Mouse (Mus musculus) liver, embryonic 12.5 days (tissue): Measurements from ENCODE around the gene Gm13285. TPM values are rescaled to one million over a fixed set of nuclear protein-coding genes. Genes with fewer than 3 reads are reported as not detected.

Source experiments
- ATAC-seq: fragments of 200-750 bp; cut with Nextera tagmentation; 2 replicates; pipeline ENCODE4 v1.8.0; 2017; ENCODE audit warnings: moderate number of reproducible peaks, mild to moderate bottlenecking, moderate library complexity
- H3K27ac ChIP-seq: fragments of 300-500 bp; sonication (generic); 2 replicates; pipeline ENCODE4 v1.5.1; 2016; ENCODE audit warnings: mild to moderate bottlenecking
- H3K27me3 ChIP-seq: fragments of 300-500 bp; sonication (generic); replicated peaks from 2 replicates; pipeline ENCODE4 v1.6.1; 2016; ENCODE audit warnings: mild to moderate bottlenecking, moderate library complexity
- H3K36me3 ChIP-seq: fragments of 300-500 bp; sonication (generic); 2 replicates; pipeline ENCODE4 v1.6.1; 2016; ENCODE audit warnings: mild to moderate bottlenecking, moderate library complexity
- H3K4me1 ChIP-seq: fragments of 300-500 bp; sonication (generic); 2 replicates; pipeline ENCODE4 v1.6.1; 2016
- H3K4me2 ChIP-seq: fragments of 300-500 bp; sonication (generic); 2 replicates; pipeline ENCODE4 v1.6.1; 2016; ENCODE audit warnings: mild to moderate bottlenecking, moderate library complexity
- H3K4me3 ChIP-seq: fragments of 300-500 bp; sonication (generic); 2 replicates; pipeline ENCODE4 v1.5.1; 2016; ENCODE audit warnings: mild to moderate bottlenecking, moderate library complexity
- H3K9ac ChIP-seq: fragments of 300-500 bp; sonication (generic); 2 replicates; pipeline ENCODE4 v1.6.1; 2016; ENCODE audit warnings: mild to moderate bottlenecking, moderate library complexity
- H3K9me3 ChIP-seq: fragments of 300-500 bp; sonication (generic); replicated peaks from 2 replicates; pipeline ENCODE4 v1.6.1; 2016; ENCODE audit warnings: mild to moderate bottlenecking, moderate library complexity
- WGBS: fragments of 180-500 bp; shearing (Covaris S2); methylation state at CpG from one replicate; pipeline ENCODE4 v1.1.7; 2016; ENCODE audit not compliant: insufficient replicate concordance; 5-methylcytosine and 5-hydroxymethylcytosine counted together
- polyA plus RNA-seq: library from polyadenylated mRNA; unstranded; fragments of >200 nt; fragmentation: Nextera tagmentation; extraction: Ambion mirVana; gene quantifications from 2 replicates; pipeline ENCODE4 v1.2.1, GENCODE M21; 2016

Gm13285 gene
- polyA plus RNA-seq, 1 experiment from 2014 or later: 0.13 TPM

DNA sequence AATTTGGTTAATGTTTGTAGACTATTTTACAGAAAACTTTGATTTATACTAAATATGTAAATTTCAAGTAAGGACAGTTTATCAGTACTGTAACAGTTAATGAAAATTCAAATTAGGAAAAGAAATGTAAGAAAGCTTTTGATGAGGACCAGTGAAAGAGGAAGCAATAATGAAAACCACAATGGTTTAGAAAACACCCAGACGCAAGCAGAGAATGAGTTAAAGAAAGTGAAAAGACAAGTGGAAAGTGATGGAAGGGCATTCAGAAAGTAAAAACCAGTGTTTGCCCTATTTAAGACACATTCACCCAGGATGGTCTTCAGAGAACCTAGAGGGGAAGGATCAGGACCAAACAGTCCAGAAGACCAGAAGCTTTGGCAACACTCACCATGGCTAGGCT, 50.2 kb downstream of the Gm13285 start, which contains the start of gene Ifna1:
Gene Ifna1 (plus strand): TSS at position 390 of the 400 bp plus-strand sequence.
- Histone ChIP-seq H3K27me3 (peaks cover 4% of the 10 kb centered on the region; the same call in 1 of the 2 replicates), H3K4me3 (no peak within 1 kb of the TSS), H3K9me3 (no peaks in the 10 kb centered on the region), H3K9ac (no peak within 1 kb of the TSS), H3K27ac (no peak within 1 kb of the TSS), H3K4me1 (no peaks in the 10 kb centered on the region), H3K4me2 (no peak within 1 kb of the TSS), H3K36me3 (no peaks in the 10 kb centered on the region)
- WGBS: 25% methylated on average over 1 of the region's 1 CpGs
- no peak for ATAC-seq

Other genes starting within 250 kb of the Gm13285 start
- not detected in 2 replicates for gene Ifna15, start 241.4 kb upstream of the Gm13285 start, polyA plus RNA-seq
- gene Ifna14, start 227.9 kb upstream of the Gm13285 start, polyA plus RNA-seq: not detected in 2 replicates
- gene Ifna9, start 207.3 kb upstream of the Gm13285 start, polyA plus RNA-seq: not detected in 2 replicates
- not detected in 2 replicates for gene Ifna12, start 196.3 kb upstream of the Gm13285 start, polyA plus RNA-seq
- gene C87499, start 165.3 kb upstream of the Gm13285 start, polyA plus RNA-seq: not detected in 2 replicates
- not detected in 2 replicates for gene Ifna13, start 155.2 kb upstream of the Gm13285 start, polyA plus RNA-seq
- not detected in 2 replicates for gene Ifna16, start 122.7 kb upstream of the Gm13285 start, polyA plus RNA-seq
- not detected in 2 replicates for gene Ifna2, start 115.8 kb upstream of the Gm13285 start, polyA plus RNA-seq
- not detected in 2 replicates for gene Ifnab, start 108.3 kb upstream of the Gm13285 start, polyA plus RNA-seq
- gene Gm26566, start 77.9 kb upstream of the Gm13285 start, polyA plus RNA-seq: 0.29 and 0.43 TPM in 2 replicates
- 38.0 and 38.7 TPM in 2 replicates for gene Klhl9, start 77.2 kb upstream of the Gm13285 start, polyA plus RNA-seq
- not detected in 2 replicates for gene Gm13271, start 44.8 kb upstream of the Gm13285 start, polyA plus RNA-seq
- not detected in 2 replicates for gene Gm13283, start 39.5 kb upstream of the Gm13285 start, polyA plus RNA-seq
- not detected in 2 replicates for gene Gm13290, start 25.8 kb upstream of the Gm13285 start, polyA plus RNA-seq
- gene Gm13289, start 22.7 kb upstream of the Gm13285 start, polyA plus RNA-seq: not detected in 2 replicates
- not detected in 2 replicates for gene Gm13272, start 19.8 kb upstream of the Gm13285 start, polyA plus RNA-seq
- not detected in 2 replicates for gene Ifnz, start 17.5 kb upstream of the Gm13285 start, polyA plus RNA-seq
- gene Gm13276, start 14.0 kb upstream of the Gm13285 start, polyA plus RNA-seq: not detected in 2 replicates
- gene Gm13277, start 11.0 kb upstream of the Gm13285 start, polyA plus RNA-seq: not detected in 2 replicates
- gene Gm13278, start 8.1 kb upstream of the Gm13285 start, polyA plus RNA-seq: not detected in 2 replicates
- not detected in 2 replicates for gene Gm13275, start 5.2 kb upstream of the Gm13285 start, polyA plus RNA-seq
- gene Gm13279, start 2.3 kb upstream of the Gm13285 start, polyA plus RNA-seq: not detected in 2 replicates
- not detected in 2 replicates for gene Gm13287, start 3.6 kb downstream of the Gm13285 start, polyA plus RNA-seq
- not detected in 2 replicates for gene Gm13288, start 5.9 kb downstream of the Gm13285 start, polyA plus RNA-seq
- not detected in 2 replicates for gene Ifna7, start 16.6 kb downstream of the Gm13285 start, polyA plus RNA-seq
- gene Ifna11, start 20.3 kb downstream of the Gm13285 start, polyA plus RNA-seq: not detected in 2 replicates
- gene Ifna6, start 27.8 kb downstream of the Gm13285 start, polyA plus RNA-seq: not detected in 2 replicates
- not detected in 2 replicates for gene Ifna5, start 35.9 kb downstream of the Gm13285 start, polyA plus RNA-seq
- gene Ifna4, start 42.2 kb downstream of the Gm13285 start, polyA plus RNA-seq: not detected in 2 replicates
- not detected in 2 replicates for gene Ifna1, start 50.4 kb downstream of the Gm13285 start, polyA plus RNA-seq
- not detected in 2 replicates for gene Ifne, start 80.5 kb downstream of the Gm13285 start, polyA plus RNA-seq